Mouse (Mus musculus): ENCODE data around the gene Snrnp35.
"Not testable (repeated sequence)": the region's sequence is repeated elsewhere in the genome, so short reads cannot be mapped to it uniquely, and the experiment has no call there.

Snrnp35 gene

DNA sequence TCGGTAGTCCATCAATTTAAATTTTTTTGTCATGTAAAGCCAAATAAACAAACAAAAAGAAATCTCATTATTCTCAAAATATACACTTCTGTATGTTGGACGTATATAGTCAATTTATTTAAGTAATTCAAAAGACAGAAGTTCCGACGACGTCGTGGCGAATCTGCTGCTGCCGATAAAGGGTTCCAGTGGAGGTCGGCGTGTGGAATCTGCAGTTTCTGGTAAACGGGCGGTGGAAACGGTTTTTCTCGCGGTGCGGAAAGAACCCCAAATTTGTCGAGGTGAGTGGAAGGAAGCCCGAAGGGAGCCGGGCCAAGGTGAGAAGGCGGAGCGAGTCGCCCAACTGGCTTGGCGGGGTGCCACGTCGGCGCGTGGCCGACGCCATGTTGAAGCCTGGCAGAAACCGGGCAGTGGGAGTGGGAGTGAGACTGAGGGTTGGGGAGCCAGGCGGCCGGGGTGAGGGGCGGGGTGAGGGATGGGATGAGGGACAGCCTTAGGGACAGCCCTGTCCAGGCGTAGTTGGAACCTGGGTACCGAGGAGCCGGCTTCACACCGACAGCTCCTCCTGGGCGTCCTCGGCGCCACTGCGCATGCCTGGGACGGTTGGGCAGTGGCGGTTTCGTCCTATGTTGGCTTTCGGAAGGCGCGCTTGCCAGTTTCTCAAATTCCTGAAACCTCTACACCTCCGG is at the start of gene Snrnp35:
TSS of gene Snrnp35 (plus strand) at position 169 of the 689 bp plus-strand sequence.
- DNase-seq, result peak; percentile 94 to 95

DNA sequence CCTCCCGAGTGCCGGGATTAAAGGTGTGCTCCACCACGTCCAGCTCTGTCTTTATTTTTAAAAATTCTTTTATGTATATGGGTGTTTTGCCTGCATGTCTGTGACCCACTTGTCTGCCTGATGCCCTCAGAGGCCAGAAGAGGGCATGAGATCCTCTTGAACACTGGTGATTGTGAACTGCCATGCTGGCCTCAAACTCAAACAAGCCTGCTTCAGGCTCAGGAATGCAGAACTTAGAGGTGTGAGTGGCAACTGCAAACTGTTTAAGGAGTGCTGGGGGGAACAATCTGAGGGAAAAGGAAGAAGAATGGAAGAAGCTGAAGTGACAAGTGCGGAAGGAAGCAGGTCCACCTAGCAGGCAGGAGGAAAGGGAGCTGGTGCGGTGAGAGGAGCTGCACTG is 44.7 kb upstream of the Snrnp35 start:
- DNase-seq, result no peak

DNA sequence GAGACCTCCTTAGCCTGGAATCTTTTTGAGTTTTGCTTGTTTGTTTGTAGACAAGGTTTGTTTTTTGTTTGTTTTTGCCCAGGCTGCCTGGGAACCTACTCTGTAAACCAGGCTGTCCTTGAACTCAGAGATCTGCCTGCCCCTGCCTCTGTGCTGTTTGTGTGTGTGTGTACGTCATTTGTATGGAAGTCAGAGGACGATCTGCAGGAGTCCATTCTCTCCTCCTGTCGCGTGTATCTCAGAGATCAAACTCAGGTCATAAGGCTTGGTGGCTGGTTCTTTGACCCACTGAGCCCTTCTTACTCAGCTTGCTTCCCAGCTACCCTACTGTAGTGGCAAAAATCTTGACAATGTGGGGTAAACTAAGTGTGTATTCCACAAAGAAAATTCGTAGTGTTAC is 44.2 kb upstream of the Snrnp35 start:
- no peak for DNase-seq

DNA sequence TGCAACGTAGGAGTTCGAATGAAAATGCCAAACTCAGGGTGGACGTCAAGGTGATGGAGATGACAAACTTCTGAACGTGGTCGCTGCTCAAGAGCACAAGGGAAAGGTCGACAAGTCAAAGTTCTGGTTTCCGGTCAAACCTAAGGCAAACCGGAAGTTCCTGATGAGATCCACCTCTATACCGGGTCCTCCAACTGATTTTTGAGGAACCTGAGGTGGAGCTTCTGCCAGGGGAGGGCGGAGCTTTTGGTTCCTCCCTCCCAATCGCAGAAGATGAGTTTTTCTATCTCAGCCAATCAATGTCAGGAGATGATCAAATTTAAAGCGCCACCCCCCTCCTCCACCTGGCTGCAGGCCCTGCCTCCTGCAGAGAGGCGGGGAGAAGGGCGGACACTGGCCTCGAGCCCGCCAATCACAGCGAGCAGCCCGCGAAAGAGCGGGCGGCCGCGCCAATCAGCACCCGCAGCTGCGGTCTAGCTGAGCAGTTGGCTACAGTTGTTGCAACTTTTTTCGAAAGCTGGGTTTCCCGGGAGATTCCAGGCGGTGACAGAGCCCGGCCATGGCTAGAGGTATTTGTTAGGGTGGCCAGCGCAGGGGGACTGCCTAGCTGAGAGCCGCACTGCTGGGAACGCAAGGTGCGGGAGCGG is 43.4 kb upstream of the Snrnp35 start, which contains the start of gene Kmt5a:
TSS of gene Kmt5a (plus strand) at position 484 of the 647 bp plus-strand sequence.
- peak; percentile 97 to 98 for DNase-seq

DNA sequence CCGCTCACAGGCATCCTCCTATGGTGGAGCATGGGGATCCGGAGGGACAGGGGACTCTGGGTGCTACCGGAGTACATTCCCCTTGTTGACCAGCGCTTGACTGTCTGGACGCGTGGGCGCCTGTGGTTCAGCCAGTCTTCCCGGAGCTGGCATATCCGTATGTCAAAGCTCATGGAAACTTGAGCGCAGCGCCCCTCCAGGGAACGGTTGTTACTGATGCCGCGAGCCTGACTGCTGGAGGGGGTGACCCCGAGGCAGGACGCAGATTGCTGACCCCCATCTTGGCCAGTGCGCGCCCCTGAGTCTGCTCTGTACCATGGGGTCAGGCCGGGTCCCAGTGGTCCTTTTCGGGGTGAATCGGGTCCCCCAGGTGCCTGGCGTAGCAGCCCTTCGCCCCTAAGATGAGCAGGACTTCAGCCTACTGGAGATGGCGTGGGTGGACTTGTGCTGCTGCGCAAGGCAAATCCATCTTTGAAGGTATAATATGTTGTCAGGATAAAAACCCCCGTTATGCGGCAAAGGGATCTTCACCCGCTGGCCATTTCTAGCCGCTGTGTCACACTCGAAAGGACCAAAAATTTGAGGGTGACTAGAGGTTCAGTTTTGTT is 42.7 kb upstream of the Snrnp35 start:
- peak; percentile 75 to 80 for DNase-seq

DNA sequence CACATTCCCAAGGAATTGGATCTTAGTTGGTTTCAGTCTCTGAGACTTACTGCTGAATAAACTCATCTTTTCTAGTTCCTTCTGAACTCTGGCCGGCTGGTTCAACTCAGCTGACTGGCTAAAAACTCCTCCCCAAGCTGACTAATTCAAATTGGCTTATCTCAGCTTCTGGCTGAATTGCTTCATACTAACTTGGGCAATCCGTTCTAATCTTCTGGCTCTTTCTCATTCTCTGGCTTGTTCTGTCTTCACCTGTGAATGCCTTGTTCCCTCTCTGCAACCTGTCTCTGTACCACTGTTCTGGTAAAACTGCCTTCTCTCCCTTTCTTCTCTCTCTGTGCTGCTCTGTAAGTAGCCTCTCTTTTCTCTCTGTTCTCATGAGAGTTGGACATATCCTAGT is 40.3 kb upstream of the Snrnp35 start:
- DNase-seq, result no peak

DNA sequence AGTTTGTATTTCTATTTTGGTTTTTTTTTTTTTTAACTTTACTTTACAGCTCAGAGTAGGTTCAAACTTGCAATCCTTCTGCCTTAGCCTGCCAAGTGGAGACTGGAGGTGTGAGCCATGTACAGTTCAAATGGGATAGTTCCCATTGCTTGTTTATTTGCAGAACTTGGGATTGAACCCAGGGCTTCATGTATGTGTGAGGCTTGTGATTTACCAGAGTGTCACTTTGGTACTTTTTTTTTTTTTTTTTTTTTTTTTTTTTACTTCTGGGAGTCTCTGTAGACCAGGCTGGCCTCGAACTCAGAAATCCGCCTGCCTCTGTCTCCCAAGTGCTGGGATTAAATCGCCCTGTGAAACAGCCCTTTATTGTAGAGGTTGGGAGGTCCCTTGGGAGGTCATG is 38.7 kb upstream of the Snrnp35 start:
- DNase-seq, result no peak

DNA sequence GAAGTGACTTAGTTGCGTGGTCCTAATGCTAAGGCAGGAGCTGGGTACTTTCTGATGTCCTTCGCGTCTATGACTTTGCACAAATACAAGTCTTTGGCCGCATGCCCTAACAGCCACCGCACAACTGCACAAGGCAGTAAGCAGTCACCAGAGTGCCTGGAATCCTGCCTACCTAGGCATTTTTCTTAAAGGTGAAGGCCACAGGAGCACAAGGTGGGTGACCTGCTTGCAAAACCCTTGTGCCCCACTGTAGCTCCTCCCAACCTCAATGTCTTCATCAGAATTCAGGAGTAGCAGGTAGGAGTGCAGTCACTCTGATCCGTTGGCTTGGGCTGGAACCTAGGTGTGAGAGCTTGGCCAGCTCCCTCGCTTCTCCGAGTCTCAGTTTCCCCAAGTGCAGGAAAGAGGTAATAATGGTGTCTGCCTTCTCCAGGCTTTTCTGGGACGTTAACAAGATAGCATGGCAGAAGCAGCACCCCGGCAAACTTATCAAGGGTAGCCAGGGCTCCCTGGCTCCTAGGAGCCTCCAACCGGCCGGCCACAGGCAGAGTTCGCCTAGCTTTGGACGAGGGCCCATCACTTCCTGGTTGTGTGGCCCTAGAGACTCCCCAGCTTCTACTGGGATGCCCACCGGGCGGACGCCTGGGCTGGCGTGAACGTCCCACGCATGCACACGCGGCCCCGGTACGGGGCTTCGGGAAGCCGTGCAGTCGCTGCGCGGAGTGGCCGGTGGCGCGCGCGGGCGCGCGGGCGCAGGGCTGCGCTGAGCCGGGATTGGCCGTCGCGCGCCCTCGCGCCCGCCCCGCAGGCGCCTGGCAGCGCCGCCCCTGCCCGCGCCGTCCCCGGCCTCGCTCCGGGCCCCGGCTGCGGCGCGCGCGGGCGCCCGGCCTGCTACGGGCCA is 38.0 kb upstream of the Snrnp35 start:
- DNase-seq, result peak; percentile 85 to 92

DNA sequence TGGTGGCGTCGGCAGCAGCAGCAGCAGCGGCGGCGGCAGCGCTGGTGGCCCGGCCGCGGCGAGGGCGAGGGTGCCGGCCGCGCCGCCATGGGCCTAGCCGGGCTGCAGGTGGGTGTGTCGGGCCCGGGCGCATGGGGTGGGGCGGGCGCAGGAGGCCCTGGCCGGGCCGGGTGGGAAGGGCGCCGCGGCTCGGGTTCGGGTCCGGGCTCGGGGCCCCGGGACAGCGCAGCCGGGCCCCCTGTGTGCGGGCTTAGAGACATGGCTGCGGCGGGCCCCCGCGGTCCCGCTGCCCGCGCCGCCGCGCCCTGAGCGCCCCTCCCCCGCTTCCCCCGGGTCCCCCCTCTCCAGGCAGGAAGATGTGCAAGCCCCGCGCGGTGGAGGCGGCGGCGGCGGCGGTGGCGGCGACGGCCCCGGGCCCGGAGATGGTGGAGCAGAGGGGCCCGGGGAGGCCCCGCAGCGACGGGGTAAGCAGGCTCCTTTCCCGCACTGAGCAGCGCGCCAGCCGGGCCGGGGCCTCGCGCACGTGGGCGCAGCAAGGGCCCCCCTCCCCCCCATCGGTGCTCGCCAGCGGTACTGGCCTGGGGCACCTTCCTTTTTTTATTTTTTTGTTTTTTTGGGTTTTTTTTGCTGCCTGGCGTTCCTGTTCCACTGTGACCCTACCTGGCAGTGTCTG is 37.2 kb upstream of the Snrnp35 start:
- peak; percentile 70 to 73 for DNase-seq

DNA sequence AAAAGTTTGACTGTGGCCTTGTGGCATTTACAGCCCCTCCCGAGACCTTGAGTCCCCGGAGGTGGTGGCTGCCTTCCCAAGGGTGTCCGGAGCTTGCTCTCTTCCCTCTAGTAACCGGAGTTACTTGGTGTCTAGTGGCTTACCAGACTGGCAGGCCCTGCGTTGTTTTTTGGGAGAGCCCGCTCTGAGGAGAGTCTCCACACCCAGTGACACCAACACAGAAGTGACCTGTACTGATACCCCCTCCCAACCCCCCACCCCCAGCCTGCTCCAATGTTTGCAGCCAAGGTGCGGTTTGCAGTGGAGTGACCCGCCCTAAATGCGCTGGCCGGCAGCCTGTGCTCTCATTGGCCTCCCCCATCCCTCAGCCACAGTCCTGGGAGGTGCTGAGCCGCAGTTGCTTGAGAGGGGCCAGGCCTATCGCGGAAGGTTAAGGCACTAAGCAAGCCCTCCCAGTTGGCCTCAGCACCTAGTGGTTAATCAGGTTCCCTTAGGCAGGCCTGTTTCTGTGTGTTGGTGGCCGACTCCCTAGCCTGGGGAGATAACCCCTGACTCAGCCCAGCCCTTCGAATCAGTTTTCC is 36.5 kb upstream of the Snrnp35 start:
- peak; percentile 50 to 65 for DNase-seq

DNA sequence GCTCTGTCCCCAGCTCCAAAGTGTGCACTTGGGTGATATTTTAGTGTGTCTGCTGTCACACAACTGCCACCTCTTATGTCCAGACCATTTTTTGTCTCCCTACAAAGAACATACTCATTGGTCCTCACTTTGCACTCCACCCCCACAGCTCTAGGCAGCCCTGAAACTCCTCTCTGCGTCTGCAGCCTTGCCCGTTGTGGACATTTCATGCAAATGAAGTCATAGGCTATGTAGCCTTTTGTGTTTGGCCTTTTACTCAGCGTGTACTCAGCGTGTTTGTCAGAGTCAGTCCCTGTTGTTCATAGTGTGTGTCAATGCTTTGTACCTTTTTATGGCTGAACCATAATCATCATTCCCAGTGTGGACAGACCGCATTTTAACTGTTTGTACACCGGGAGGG is 33.4 kb upstream of the Snrnp35 start:
- no peak for DNase-seq

DNA sequence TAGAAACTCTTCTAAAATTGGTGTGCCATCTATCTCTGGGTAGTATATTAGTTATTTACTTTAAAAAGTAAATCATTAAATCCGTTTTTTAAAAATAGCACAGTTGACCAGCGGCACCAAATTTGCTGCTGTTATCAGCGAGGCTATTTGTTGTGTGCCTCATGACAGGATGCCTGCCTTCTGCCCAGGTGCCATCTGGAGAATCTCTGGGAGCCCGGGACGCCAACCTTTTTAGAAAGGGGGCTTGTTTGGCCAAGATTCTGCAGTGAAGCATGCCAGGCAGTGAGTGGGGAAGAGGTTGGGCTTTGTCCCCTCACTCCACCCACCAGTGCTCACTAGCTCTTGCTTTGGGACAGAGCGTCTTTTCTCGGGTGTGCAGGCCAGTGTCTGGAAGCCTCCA is 32.9 kb upstream of the Snrnp35 start:
- peak; percentile 49 to 54 for DNase-seq

DNA sequence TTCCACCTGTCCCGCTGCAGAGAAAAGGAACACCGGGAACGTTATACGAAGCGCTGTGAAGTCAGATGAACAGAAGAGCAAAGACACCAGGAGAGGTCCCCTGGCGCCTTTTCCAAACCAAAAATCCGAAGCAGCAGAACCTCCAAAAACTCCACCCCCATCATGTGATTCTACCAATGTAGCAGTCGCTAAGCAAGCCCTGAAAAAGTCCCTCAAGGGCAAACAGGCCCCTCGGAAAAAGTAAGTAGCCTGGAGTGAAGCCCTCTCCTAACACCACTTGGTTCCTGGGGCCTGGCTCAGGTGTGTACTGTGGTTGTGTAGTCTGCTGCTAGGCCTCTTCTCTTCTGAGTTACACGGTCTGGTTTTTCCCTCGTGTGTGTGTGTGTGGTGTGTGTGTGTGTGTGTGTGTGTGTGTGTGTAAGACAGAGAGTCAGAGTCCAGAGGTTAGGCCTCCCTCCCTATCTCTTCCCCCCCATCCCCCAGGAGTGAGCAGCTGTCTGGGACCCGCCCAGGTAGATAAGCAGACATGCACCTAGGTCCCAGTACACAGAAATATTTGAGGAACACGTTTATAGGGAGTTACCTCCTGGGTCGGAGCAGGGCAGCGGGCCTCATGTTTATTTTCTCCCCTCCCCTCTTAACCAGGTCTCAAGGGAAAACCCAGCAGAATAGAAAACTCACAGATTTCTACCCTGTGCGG is 32.1 kb upstream of the Snrnp35 start:
- no peak for DNase-seq

DNA sequence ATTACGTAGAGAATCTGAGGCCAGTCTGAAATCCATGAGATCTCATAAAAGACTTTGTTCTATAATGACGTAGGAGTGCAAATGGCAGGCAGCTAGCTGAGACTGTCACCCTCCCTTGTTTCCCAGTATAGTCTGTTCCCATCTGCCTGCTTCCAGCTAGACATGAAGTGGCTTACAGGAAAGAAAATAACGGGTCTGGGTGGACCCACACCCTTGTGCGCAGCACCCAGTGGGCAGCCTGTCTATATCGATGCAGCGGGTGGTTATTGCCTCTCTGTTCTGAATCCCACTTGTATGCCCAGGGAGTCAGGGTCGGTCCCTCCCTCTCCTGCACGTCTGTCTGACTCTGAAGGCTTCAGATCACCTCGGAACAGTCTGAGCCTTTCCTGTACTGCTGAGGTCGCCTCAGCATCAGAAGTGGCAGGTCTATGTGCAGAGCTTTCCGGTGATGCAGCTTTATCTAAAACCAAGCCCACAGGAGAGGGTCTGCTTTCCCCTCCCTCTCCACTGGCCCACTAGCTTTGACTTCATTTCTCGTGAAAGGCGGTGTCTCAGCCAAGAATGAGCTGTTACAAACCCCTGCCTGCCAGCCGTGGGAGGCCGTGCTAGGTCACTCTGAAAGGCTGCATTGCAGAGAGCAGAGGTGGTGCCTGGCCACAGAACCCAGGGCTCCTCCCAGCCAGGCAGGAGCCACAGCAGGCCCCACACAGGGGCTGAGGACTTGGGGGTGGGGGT is 30.3 kb upstream of the Snrnp35 start:
- peak; percentile 55 to 61 for DNase-seq

DNA sequence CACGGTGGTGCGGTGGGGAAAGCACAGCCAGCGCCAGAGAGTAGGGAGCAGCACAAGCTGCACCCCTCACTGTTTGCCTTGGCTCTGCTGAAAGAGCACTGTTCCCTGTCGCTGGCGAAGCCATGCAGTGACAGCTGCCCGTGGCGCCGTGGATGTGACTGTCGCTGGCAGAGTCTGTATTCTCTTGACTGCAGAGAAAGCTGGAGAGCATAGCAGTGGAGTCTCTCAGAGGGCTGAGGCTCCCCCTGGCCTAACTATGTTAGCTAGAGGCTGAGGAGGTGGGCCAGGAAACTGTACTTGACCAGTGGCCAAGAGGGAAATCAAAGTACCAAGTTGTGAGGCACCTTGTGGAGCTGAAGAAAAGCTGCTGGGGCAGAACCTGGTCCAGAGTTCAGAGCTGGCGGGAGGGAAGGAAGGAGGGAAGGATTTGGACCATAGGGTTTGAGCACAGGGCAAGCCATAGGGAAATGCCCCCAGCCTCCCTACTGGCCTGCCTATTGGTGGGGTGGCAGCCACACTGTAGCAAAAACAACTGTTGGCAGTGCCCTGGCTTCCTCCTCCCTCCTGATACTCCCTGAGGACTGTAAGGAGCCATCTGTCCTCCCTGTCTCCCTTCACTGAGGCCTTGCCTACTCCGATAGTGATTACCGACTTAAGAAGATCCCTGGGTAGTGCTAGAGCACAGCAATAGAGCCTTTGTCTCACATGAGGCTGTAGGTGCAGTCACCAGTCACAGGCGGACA is 29.4 kb upstream of the Snrnp35 start:
- DNase-seq, result peak; percentile 71 to 73

DNA sequence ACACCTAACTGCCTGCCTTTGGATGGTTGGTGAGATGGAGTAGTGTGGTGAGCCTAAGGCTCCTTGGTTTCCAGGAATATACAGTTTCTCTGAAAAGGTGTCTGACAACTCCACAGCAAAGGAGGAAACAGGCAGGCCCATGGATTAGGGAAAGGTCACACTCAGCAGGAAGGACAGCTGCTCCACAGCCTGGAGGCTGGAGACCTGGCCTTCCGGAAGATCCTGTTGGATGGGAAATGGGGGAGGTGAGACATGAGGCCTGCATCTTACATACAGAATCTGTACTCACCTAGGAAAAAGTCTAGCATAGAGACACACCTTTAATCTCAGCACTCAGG is 28.9 kb upstream of the Snrnp35 start:
- peak in 1 of 2 experiments; percentile 48 for DNase-seq

DNA sequence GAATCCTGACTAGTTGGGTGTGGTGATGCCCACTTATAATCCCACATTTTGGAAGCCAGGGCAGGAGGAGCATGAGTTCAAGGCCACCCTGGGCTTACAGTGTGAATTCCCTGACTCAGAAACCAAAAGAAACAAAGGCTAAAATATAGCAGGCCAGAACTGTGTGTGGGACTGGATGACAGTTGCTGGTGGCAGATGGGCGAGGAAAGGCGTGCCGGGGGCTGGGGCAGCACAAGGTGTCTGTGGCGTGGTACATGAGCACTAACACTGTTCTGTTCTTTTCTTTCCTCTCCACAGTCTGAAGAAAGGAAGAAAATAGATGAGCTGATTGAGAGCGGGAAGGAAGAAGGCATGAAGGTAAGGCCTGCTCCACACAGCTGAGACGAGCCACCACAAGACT is 26.2 kb upstream of the Snrnp35 start:
- DNase-seq, result no peak

DNA sequence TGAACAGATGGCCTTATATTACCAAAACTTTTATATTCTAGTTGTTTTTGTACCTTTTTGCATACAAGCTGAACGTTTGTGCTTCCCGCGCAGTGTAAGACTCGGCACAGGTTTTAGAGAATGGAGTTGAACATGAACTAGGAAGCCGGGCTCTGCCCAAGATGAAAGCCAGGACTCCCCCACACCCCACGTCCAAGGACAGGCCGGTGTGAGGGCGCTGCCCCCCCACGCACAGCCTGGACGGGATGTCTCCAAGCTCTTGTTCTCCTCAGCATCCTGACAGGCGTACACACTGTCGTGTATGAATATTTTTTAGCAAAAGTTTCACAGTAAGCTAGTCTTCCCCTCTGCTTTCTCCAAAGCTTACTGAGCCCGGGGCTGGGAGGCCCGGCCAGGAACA is 22.0 kb upstream of the Snrnp35 start:
- DNase-seq, result not testable (repeated sequence)

DNA sequence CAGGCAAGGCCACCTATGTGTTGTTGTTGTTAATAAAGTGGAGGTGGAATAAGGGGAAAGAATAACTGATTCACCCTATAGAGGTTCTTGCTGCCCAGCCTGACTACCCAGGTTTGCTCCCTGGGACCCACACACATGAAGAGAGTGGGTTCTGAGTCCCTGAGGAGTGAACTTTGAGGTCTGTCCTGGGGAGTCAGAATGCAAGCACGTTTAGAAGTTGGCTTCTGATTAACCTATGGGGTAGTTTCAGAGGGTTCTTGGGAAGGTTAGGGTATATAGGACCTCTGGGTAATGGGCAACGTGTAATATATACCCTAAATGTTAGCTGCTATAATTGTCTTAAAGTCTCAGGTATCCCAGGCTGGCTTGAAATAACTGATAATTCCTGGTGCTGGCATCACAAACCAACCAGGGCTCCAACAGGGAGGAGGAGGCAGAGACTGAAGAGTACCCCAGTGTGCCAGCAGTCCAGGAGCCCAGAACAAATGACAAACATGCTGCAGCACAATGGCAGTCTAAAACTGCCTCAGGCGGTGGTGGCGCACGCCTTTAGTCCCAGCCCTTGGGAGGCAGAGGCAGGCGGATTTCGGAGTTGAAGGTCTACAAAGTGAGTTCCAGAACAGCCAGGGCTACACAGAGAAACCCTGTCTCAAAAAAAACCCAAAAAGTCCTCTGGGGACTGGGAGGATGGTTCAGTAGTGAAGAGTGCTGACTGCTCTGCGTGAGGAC is 20.5 kb upstream of the Snrnp35 start:
- no peak for DNase-seq

Data from cerebellum, postnatal 25 days (tissue).